Mouse (Mus musculus) brain, embryonic 14.5 days (tissue): ENCODE data around the gene Klra9.

ENCODE experiments used
- CTCF ChIP-seq: fragments of 200-500 bp; IDR thresholded peaks from 2 replicates; pipeline ENCODE4 v1.5.1; 2012; ENCODE audit warnings: inconsistent platforms, mild to moderate bottlenecking, moderate library complexity, borderline replicate concordance; ENCODE audit not compliant: insufficient read depth, insufficient read length; ENCODE audit errors: extremely low read depth
- POLR2A ChIP-seq: fragments of 200-500 bp; IDR thresholded peaks from 2 replicates; pipeline ENCODE4 v1.6.1; 2012; ENCODE audit warnings: mild to moderate bottlenecking, inconsistent platforms, borderline replicate concordance; ENCODE audit not compliant: poor library complexity, insufficient read depth, insufficient read length, severe bottlenecking; ENCODE audit errors: extremely low read depth

GRCm38 (mm10) chr6:130233222-130233621 is 40.3 kb upstream of the Klra9 start, which contains the start of gene Klra7:
- TF ChIP-seq CTCF = no peak
- no peak for TF ChIP-seq POLR2A
